Mouse (Mus musculus) lung, postnatal 25 days (tissue): ENCODE data around the gene Aire.

Source experiments
- DNase-seq: peaks from one replicate; pipeline ENCODE4 v3.0.0; 2022; ENCODE audit warnings: low spot score

Gene Aire

DNA sequence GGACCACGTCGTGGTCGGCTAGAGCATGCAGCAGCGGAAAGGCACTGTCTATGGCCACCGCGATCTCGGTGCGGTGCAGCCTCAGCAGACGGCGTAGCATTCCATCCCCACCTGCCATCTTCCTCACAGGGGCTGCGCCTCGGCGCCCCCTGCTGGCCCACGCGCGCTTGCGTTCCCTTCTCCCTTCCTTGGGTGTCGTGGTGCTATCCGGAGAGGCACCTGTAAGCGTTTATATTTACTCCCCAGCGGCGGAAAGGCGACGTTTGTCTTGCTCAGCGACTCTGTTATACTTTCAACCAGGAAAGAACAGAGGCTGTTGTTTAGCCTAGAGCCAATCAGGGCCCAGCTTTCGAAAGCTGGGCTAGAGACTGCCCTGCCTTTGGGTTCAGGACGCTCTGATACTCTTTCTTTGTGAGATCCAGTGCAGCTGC lies at the start of gene Aire:
Aire (minus strand) TSS at position 205 of the 431 bp plus-strand sequence.
- peak; percentile 70 for DNase-seq

- DNase-seq, result peak; percentile 61
These were observed 49.3 kb upstream of the Aire start for GRCm38 (mm10) chr10:78092725-78093029.

DNA sequence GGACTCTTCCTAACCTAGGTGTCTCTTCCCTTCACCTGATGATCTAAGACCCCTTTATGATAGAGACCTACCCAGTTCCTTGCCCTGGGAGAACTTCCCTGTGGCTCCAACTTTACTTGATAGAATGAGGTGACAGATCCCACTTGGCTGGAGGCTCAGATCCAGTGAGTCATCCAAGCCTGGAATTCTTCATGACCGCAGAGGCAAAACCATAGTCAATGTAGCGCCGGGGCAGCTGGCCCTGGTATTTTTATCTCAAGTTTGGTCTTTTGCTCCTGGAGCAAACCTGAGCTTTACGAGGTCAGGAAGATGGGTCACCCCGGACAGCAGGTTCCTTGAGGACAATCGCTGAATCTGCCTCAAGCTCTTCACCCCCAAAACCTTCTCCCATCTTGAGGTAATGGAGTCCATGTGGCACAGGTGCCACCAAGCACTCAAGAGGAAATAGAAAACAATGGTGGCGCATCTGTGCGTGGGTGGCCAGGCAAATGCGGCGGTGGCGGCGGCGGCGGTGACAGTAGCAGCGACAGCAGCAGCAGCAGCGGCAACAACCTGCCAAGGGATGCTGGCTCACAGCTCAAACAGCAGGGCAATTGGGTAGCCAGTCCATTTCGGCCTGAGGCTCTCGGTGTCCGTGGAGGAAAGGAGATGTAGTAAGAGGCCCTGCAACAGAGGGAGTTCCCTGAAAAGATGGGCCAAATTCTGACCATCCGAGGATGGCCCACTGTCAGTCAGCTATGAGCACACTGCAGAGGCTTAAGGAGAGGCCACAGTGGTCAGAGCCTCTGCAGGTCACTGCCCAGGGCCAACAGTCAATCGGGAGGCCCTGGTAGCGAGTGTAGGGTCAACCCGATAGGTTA lies 48.7 kb upstream of the Aire start:
- peak; percentile 14 for DNase-seq

DNA sequence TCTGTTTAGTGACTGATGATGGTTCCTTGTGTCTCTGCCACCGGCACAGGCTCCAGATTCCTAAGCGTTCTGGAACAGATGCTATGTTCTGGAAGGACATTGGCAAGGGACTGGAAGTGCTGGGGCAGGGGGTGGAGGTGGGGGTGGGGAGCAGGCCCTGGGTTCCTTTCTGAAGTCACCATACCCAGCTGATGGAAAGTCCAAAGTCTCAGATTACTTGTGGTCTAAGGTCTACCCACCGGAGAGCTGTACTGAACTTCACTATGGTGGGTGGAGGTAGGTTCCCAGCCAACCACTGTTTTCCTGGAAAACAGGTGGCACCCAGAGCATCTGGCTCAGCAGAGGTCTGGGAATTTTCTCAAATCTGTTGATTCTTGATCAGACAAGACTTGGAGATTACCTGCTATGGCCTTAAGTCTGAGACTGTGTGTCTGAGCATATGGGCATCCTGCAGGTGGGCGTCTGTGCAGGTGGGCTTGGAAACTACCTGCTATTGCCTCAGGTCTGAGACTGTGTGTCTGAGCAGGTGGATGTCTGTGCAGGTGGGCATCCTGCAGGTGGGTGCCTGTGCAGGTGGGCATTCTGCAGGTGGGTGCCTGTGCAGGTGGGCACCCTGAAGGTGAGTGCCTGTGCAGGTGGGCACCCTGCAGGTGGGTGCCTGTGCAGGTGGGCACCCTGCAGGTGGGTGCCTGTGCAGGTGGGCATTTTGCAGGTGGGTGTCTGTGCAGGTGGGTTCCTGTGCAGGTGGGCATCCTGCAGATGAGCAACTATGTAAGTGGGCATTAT lies 47.5 kb upstream of the Aire start:
- DNase-seq, result no peak

DNA sequence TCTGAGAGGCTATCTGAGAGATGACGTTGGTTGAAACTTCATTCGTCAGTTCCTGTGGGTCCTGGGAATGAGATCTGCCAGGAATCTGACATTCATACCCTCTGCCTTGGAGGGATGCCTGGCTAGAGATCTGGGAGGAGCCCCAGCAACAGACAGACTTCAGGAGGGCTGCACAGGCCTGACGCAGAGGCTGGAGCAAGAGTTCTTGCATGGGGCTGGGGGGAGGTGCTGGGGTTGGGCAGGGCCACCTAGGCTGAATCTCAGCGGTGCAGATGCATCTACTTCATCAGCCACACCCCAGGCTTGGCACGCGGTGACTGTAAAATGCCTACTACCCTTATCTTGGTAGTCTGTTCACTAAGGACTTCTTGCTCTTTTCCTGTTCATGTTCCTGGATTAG lies 46.8 kb upstream of the Aire start:
- DNase-seq, result peak; percentile 25

- peak; percentile 53 for DNase-seq
These were observed 43.7 kb upstream of the Aire start for GRCm38 (mm10) chr10:78087101-78087511.

GRCm38 (mm10) chr10:78086444-78087061 lies 43.1 kb upstream of the Aire start:
- DNase-seq, result peak; percentile 24

DNA sequence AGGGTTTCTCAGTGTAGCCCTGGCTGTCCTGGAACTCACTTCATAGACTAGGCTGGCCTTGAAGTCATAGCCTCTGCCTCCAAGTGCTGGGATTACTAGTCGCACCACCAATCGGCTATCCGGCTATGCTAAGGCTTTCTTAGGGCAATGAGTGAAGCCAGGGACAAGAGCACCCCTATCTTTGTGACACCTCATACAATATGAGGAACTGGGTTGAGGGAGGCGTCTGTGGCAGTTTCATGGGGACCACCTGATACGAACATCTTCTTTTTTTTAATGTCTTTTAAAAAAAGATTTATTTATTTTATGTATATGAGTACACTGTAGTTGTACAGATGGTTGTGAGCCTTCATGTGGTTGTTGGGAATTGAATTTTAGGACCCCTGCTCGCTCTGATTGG lies 42.3 kb upstream of the Aire start:
- DNase-seq, result no peak

GRCm38 (mm10) chr10:78084073-78084472 lies 40.7 kb upstream of the Aire start:
- DNase-seq, result no peak

DNA sequence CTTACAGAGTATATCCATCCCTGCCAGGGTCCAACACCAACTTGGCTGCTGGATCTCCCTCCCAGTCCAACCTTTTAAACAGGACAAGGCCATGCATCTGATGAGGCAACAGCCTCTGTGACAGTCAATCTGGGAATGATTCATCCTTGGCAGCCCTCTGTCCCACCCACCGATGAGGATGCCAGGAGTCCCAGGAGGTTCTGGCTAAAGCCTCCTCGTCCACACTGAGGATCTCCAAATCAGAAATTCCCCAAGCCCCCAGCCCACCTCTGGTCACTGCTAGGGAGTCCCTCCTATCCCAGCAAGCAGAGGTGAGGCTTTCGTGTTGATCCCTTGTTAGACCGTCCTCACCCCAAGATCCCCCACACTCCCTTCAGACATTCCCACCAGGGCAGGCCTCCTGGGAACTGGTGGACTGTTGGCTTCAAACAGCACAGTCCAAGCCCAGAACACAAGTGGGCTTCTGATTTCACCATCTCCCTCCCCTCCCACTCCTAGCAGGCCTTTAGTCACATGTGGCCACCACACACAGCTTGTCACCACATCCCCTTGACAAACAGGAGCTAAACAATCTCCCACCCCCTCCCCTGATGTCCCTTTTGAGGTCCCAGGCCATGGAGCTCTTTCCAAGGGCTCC lies 36.7 kb upstream of the Aire start:
- peak; percentile 48 for DNase-seq

GRCm38 (mm10) chr10:78078276-78078675 lies 34.9 kb upstream of the Aire start:
- DNase-seq, result no peak

- DNase-seq, result no peak
These were observed 34.5 kb upstream of the Aire start for GRCm38 (mm10) chr10:78077862-78078261.

DNA sequence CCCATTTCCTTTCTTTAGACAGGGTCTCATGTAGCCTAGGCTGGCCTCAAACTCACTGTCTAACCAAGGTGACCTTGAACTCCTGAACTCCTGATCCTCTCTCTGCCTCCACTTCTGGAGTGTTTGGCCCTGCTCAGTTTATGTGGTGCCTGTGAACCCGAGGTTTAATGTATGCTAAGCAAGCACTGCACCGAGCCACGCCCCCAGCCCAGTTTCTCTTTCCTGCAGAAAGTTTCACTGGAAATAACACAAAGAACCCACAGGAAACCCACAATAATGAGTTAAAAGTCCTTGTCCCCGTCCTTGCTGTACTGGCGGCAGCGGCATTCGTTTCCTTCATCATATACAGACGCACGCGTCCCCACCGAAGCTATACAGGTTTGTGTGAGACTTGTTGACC lies 31.6 kb upstream of the Aire start:
- no peak for DNase-seq

GRCm38 (mm10) chr10:78074151-78074550 lies 30.7 kb upstream of the Aire start:
- DNase-seq, result no peak

GRCm38 (mm10) chr10:78069101-78070011 lies 25.9 kb upstream of the Aire start, which contains the start of gene Icosl:
Gene Icosl, plus strand, starts transcription at chr10:78069302.
- DNase-seq, result peak; percentile 82

GRCm38 (mm10) chr10:78068541-78068940 lies 25.1 kb upstream of the Aire start:
- no peak for DNase-seq

DNA sequence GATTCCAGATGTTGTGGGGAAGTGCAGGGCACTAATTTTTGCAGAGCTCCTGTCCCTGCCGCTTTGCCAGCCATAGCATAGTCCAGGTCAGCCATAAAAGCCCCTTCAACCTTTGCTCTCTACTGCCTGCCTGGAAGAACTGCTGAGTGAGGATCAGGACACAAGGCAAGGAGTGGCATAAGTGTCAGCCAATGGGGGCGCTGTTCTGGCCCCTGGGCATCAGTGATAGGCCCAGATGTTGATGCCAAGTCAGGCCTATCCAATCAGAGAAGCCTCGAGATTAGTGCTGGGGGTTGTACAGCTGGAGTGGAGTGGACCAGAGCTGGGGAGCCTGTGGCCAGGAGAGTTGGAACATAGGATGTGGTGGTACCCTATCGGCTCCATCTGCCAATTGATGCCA lies 23.8 kb upstream of the Aire start:
- DNase-seq, result no peak

- DNase-seq, result no peak
These were observed 19.7 kb upstream of the Aire start for GRCm38 (mm10) chr10:78063122-78063521.

GRCm38 (mm10) chr10:78057056-78057455 lies 13.6 kb upstream of the Aire start:
- DNase-seq, result no peak

GRCm38 (mm10) chr10:78054633-78055565 lies 11.5 kb upstream of the Aire start:
- peak; percentile 64 for DNase-seq
